Mouse (Mus musculus): Measurements from ENCODE around the gene Ighmbp2.

DNA sequence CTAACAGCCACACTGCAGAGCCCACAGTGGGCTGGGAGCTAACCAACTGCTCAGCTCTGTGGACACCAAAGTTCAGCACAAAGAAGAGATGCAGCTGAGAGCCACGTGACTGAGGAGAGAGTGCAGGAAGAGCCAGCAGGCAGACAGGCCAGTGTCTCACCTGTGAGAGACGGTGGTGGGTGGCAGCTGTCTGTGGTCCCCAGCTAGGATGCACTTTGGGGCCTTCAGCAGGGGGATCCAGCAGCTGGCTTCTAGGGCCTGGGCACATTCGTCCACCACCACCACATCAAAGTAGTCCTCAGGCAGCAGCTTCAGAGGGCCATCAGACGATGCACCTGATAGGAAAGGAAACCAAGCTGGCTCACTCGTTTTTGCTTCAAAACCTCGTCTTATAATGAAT is 11.5 kb downstream of the Ighmbp2 start:
- TF ChIP-seq CTCF (IDR thresholded peaks at IDR 0.05), result no peak
- TF ChIP-seq EP300 (IDR thresholded peaks at IDR 0.05; ENCODE audit: insufficient read depth, low read depth, low read length), result no peak
- no peak for TF ChIP-seq POLR2A (IDR thresholded peaks at IDR 0.05; ENCODE audit: insufficient read depth, low read depth, low read length)

Data from heart, adult 2 months (tissue).